Mouse (Mus musculus) intestine, embryonic 14.5 days (tissue): ENCODE results near the gene Lypd6b. TPM values are rescaled to one million over a fixed set of nuclear protein-coding genes. Genes with fewer than 3 reads are reported as not detected.

Experiments used
- ATAC-seq: fragments of 200-750 bp; cut with Nextera tagmentation; replicated peaks from 2 replicates; pipeline ENCODE4 v1.8.0; 2017; ENCODE audit warnings: low read depth, moderate number of reproducible peaks, moderate TSS enrichment, moderate library complexity; ENCODE audit not compliant: low FRiP score, low TSS enrichment
- DNase-seq: peaks from one replicate; pipeline ENCODE4 v3.0.0-alpha.2; 2018; ENCODE audit warnings: low spot score
- H3K27ac ChIP-seq: fragments of 300-500 bp; sonication (generic); 2 replicates; pipeline ENCODE4 v1.5.1; 2014; ENCODE audit warnings: low read depth, mild to moderate bottlenecking, control low read depth
- H3K27me3 ChIP-seq: fragments of 300-500 bp; sonication (generic); replicated peaks from 2 replicates; pipeline ENCODE4 v1.6.1; 2014; ENCODE audit warnings: low read length, control low read depth; ENCODE audit not compliant: control insufficient read depth, insufficient read depth
- H3K36me3 ChIP-seq: fragments of 300-500 bp; sonication (generic); 2 replicates; pipeline ENCODE4 v1.6.1; 2014; ENCODE audit warnings: low read length, control low read depth; ENCODE audit not compliant: control insufficient read depth, insufficient read depth
- H3K4me1 ChIP-seq: fragments of 300-500 bp; sonication (generic); replicated peaks from 2 replicates; pipeline ENCODE4 v1.6.1; 2014; ENCODE audit warnings: low read length, control low read depth, mixed read lengths; ENCODE audit not compliant: control insufficient read depth, insufficient read depth
- H3K4me2 ChIP-seq: fragments of 300-500 bp; sonication (generic); 2 replicates; pipeline ENCODE4 v1.6.1; 2014; ENCODE audit warnings: low read length
- H3K4me3 ChIP-seq: fragments of 300-500 bp; sonication (generic); 2 replicates; pipeline ENCODE4 v1.5.1; 2014; ENCODE audit warnings: low read depth, low read length, control low read depth, mixed read lengths
- H3K9ac ChIP-seq: fragments of 300-500 bp; sonication (generic); 2 replicates; pipeline ENCODE4 v1.6.1; 2014; ENCODE audit warnings: mild to moderate bottlenecking, low read length
- H3K9me3 ChIP-seq: fragments of 300-500 bp; sonication (generic); 2 replicates; pipeline ENCODE4 v1.6.1; 2016; ENCODE audit warnings: low read length, control low read depth; ENCODE audit not compliant: control insufficient read depth
- WGBS: fragments of 180-500 bp; shearing (Covaris S2); extraction: QIAGEN DNeasy Blood & Tissue Kit; methylation state at CpG from one replicate; pipeline ENCODE4 v1.1.7; 2014; 5-methylcytosine and 5-hydroxymethylcytosine counted together
- polyA plus RNA-seq: library from polyadenylated mRNA; unstranded; fragments of >200 nt; fragmentation: Nextera tagmentation; extraction: Ambion mirVana; gene quantifications from 2 replicates; pipeline ENCODE4 v1.2.1, GENCODE M21; 2014

Lypd6b gene
- polyA plus RNA-seq, 1 experiment from 2014 or later, result 3.0 TPM

GRCm38 (mm10) chr2:49776407-49776806 is 11.1 kb upstream of the Lypd6b start:
- no peak for ATAC-seq
- H3K27me3 ChIP-seq, result no peaks in the 10 kb centered on the region

DNA sequence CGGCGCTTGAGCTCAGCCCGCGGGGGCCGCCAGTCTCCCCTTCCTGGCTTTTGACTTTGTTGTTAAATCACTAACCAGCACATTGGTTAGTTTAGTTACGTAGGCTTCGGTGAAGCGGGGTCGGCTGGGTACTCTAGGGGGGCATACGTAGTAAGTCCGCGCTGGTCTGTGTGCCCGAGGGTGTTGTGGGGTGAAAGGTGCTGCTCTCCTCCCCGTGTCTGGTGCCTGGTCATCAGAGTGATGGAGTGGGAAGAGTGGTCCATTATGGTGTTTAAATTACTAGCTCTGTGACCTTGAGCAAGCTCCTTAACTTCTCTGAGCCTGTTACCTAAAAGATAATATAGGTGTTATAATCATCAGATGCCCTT is 547 bp downstream of the Lypd6b start:
- H3K9ac ChIP-seq, result peak overlapping the region; percentile 54
- no peaks in the 10 kb centered on the region for H3K9me3 ChIP-seq
- H3K4me2 ChIP-seq, result peak overlapping the region; percentile 100
- H3K4me3 ChIP-seq, result peak overlapping the region; percentile 57
- 0 out of 2 replicates have a peak, but pooled peaks have one; percentile 19 for ATAC-seq
- peaks cover 29% of the 10 kb centered on the region for H3K27me3 ChIP-seq
- H3K4me1 ChIP-seq, result no peaks in the 10 kb centered on the region
- H3K36me3 ChIP-seq, result no peaks in the 10 kb centered on the region
- no peak for DNase-seq
- no peak overlapping the region for H3K27ac ChIP-seq
- WGBS, result 1% methylated on average over 14 of the region's 14 CpGs

More at GRCm38 (mm10) chr2:49776407-49776806, 11.1 kb upstream of the Lypd6b start:
- no peaks in the 10 kb centered on the region for H3K4me1 ChIP-seq
- no peak overlapping the region for H3K27ac ChIP-seq
- H3K4me3 ChIP-seq, result no peak overlapping the region
- 81% methylated on average over 4 of the region's 4 CpGs for WGBS
- H3K9ac ChIP-seq, result no peak overlapping the region
- no peak overlapping the region for H3K4me2 ChIP-seq
- H3K36me3 ChIP-seq, result no peaks in the 10 kb centered on the region
- no peaks in the 10 kb centered on the region for H3K9me3 ChIP-seq
- DNase-seq, result no peak

DNA sequence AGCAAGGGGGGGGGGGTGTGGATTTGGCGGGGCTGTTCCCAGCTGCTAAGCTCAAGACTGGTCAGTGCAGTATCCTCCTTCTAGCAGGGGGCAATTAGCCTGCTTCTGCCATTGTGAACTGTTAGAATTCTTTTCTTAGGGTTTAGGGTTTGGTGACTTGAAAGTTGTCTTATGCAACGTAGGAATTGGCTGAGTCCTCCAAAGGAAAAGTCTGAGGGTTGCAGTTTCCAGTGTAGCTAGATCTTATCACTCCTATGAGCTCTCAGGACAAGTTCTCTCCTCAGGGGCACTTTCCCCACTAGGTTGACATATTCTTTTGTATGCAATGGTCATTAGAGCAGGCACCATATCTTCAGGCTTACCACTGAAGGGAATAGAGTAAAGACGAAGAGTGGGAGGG is 1.2 kb downstream of the Lypd6b start:
- Histone ChIP-seq H3K36me3 (no peaks in the 10 kb centered on the region), H3K27me3 (peaks cover 29% of the 10 kb centered on the region), H3K9me3 (no peaks in the 10 kb centered on the region), H3K4me3 (no peak overlapping the region), H3K4me1 (no peaks in the 10 kb centered on the region), H3K27ac (no peak overlapping the region), H3K4me2 (peak overlapping the region; percentile 100; the same call in 1 of the 2 replicates), H3K9ac (no peak overlapping the region)
- ATAC-seq (no peak), DNase-seq (no peak)
- 26% methylated on average over 3 of the region's 3 CpGs for WGBS

GRCm38 (mm10) chr2:49789078-49789477 is 1.6 kb downstream of the Lypd6b start:
- no peak for DNase-seq
- Histone ChIP-seq H3K27me3 (peaks cover 29% of the 10 kb centered on the region), H3K4me1 (no peaks in the 10 kb centered on the region), H3K4me3 (no peak overlapping the region), H3K27ac (no peak overlapping the region), H3K4me2 (no peak overlapping the region), H3K9me3 (no peaks in the 10 kb centered on the region), H3K9ac (no peak overlapping the region), H3K36me3 (no peaks in the 10 kb centered on the region)
- WGBS, result 78% methylated on average over 6 of the region's 6 CpGs
- no peak for ATAC-seq

DNA sequence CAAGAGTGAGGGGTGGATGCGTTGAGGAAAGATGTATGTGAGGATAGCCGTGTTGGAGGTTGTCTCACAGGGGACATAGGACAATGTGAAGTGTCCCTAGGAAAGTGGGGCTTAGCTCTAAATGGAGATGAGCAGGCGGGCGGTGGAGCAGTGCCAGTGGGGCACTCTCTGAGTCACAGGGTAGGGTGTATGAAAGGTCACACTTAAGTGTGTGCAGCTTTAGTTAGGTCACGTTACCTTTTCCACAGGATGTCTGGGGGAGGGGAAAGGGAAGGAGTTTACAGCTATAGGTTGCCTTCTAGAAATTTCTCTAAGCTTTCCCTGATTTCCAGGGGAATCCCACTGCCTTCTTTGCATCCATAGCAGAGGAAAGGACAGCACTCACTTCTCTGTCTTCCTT is 2.0 kb downstream of the Lypd6b start:
- peaks cover 29% of the 10 kb centered on the region for H3K27me3 ChIP-seq
- ATAC-seq (no peak), DNase-seq (no peak)
- no peaks in the 10 kb centered on the region for H3K9me3 ChIP-seq
- H3K27ac ChIP-seq, result no peak overlapping the region
- no peaks in the 10 kb centered on the region for H3K4me1 ChIP-seq
- H3K9ac ChIP-seq, result no peak overlapping the region
- no peak overlapping the region for H3K4me2 ChIP-seq
- H3K36me3 ChIP-seq, result no peaks in the 10 kb centered on the region
- WGBS, result 86% methylated on average over 5 of the region's 5 CpGs
- no peak overlapping the region for H3K4me3 ChIP-seq

DNA sequence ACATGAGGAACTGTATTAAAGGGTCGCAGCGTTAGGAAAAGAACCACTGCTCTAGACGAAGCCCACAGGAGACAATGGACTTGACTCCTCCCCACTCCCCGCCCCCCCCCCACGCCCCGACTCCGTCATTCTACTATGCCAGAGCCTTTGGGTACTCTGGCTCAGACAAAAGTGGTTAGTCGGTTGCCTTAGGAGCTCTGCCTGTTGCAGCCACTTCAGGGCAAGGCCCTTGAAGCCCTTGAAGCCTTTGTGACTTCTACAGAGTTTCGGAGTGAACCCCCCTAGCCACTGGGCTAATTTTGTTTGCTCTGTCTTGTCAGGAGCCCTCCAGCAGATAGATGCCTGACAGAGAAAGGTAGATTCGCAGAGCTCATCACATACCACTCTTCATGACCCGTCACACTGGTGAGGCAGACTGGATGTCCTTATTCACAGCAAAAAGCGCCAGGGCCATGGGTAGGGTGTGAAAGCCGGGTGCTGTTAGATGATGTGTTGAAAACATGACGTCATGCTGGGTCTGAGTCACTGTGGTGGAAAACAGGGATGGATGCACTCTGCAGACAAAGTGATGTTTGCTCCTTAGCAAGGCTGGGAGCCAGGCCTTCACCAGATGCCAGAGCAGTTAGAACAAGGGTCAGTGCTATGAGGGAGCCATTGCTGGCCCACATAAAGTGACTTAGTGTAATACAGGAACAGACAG is 10.1 kb downstream of the Lypd6b start:
- Histone ChIP-seq H3K9ac (no peak overlapping the region), H3K4me1 (no peaks in the 10 kb centered on the region), H3K27me3 (no peaks in the 10 kb centered on the region), H3K36me3 (no peaks in the 10 kb centered on the region), H3K9me3 (no peaks in the 10 kb centered on the region), H3K4me3 (no peak overlapping the region), H3K4me2 (no peak overlapping the region), H3K27ac (no peak overlapping the region)
- ATAC-seq, result no peak
- DNase-seq, result no peak
- 59% methylated on average over 14 of the region's 14 CpGs for WGBS

- H3K9me3 ChIP-seq, result no peaks in the 10 kb centered on the region
- H3K36me3 ChIP-seq, result no peaks in the 10 kb centered on the region
- no peaks in the 10 kb centered on the region for H3K27me3 ChIP-seq
- ATAC-seq (peak; percentile 43; the same call in 1 of the 2 replicates), DNase-seq (no peak)
- H3K4me1 ChIP-seq, result no peaks in the 10 kb centered on the region
- no peak overlapping the region for H3K4me2 ChIP-seq
- 53% methylated on average over 8 of the region's 8 CpGs for WGBS
- no peak overlapping the region for H3K27ac ChIP-seq
- no peak overlapping the region for H3K9ac ChIP-seq
- H3K4me3 ChIP-seq, result no peak overlapping the region
Measured at GRCm38 (mm10) chr2:49804448-49804847, 17.0 kb downstream of the Lypd6b start.

DNA sequence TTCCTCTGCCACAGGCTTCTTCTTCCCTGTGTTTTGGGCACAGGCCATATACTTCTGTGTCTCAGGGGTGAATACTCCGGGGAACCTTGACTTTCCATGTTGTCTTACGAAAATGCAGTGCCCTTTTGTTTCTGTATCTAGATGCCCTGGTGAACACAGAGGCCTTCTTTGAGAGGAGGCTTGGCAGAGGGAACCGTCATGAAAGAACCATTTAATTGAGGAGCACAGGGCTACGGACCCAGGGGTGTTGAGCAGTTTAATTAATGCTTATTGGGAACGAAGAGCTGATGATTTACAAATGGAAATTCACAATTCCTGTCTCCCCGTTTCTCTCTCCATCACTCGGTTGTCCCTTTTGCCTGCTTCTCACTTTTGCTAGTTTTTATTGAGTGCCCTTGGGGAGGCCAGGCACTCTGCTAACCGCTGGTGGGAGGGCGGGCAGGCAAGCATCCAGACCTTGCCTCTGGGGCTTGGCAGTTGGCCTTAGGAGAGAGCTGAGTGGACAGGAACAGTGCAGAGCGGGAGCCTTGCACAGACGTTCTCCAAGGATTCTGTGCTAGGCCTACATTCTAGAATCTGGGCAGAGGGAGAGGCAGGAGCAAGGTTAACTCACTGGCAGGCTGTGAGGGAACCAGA is 18.4 kb downstream of the Lypd6b start:
- Histone ChIP-seq H3K9me3 (no peaks in the 10 kb centered on the region), H3K4me3 (no peak overlapping the region), H3K4me2 (no peak overlapping the region), H3K27me3 (no peaks in the 10 kb centered on the region), H3K27ac (no peak overlapping the region), H3K36me3 (no peaks in the 10 kb centered on the region), H3K9ac (no peak overlapping the region), H3K4me1 (no peaks in the 10 kb centered on the region)
- ATAC-seq (no peak), DNase-seq (no peak)
- 77% methylated on average over 11 of the region's 11 CpGs for WGBS

GRCm38 (mm10) chr2:49809496-49809895 is 22.0 kb downstream of the Lypd6b start:
- whole genome bisulfite sequencing, result 79% methylated on average over 6 of the region's 6 CpGs
- Histone ChIP-seq H3K9ac (no peak overlapping the region), H3K9me3 (no peaks in the 10 kb centered on the region), H3K4me1 (peaks cover 11% of the 10 kb centered on the region; the same call in 1 of the 2 replicates), H3K4me2 (no peak overlapping the region), H3K4me3 (no peak overlapping the region), H3K27ac (no peak overlapping the region), H3K36me3 (no peaks in the 10 kb centered on the region), H3K27me3 (no peaks in the 10 kb centered on the region)
- ATAC-seq (no peak), DNase-seq (no peak)
